Mouse (Mus musculus): ENCODE data around the gene Gtf2a1.
"Not testable (repeated sequence)": the region's sequence is repeated elsewhere in the genome, so short reads cannot be mapped to it uniquely, and the experiment has no call there.

Gtf2a1 gene

DNA sequence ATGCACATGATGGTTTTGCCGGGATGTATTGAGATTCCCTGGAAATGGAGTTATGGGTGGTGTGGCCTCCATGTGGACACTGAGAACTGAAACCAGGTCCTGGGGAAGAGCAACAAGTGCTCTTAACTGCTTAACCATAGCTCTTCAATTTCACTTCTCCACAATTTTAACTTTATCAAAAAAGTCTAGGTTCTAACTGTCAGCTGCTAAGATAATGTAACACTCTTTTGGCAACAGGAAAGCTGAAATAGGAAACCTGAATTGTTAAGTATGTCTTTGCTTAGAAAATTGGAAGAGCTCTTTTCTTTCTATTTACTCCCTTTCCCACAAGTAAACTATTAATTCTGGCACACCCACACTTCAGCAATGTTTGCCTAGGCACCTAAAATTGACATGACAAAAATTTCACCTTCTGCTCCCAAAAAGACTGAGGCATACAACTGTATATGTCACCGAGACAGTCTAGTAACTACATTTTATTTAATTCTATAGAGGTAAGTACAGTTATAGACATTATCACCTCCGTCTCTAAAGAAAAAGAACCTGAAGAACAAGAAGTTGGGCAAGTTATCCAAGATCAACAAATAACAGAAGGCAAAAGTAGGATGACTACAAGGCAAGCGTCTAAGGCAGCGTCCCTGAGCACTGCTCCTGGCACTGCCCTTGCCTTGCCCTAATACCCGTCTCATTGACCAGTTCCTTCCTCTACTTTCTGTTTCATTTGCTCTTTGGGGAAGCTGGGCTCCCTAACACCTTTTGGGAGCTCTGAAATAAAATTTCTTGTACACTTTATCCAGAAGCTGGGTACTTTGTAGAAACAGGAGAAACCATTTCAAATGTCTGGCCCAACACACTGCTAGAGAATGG lies 8.8 kb downstream of the Gtf2a1 start:
- DNase-seq (ENCODE audit: low read depth, low spot score) = no peak

DNA sequence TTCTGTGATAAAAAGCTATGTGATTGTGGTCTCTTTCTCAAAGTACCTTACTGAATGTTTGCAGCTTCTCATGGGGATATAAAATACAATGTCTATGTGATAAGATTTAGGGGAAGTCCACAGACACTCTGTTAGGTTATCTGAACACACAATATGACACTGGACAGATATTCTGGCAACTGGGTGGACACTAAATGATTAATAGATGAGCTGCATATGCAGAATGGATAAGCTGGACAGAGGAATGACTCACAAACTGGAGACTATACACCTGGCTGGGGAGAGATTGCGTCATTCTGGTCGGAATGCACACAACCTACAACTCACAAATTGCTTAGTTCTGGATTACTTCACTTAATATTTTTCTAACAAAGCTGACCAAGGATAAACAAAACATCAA lies 10.6 kb downstream of the Gtf2a1 start:
- no peak for DNase-seq (ENCODE audit: low read depth, low spot score)

DNA sequence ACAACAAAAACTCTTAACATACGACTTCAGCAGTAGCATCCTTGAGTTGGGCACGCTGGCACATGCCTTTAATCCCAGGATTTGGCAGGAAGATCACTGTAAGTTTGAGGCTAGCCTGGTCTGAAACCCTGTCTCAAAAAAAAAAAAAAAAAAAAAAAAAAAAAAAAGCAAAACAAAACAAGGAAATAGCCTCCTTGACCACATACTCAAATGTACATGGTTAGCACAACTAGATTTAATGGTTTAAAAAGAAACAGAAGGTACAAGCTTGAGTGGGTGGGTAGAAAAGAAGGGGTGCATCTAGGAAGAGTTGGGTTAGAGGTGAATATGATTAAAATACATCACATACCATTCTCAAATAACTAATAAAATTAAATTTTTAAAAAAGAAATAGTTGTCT lies 18.6 kb downstream of the Gtf2a1 start:
- no peak for DNase-seq (ENCODE audit: low read depth, low spot score)

DNA sequence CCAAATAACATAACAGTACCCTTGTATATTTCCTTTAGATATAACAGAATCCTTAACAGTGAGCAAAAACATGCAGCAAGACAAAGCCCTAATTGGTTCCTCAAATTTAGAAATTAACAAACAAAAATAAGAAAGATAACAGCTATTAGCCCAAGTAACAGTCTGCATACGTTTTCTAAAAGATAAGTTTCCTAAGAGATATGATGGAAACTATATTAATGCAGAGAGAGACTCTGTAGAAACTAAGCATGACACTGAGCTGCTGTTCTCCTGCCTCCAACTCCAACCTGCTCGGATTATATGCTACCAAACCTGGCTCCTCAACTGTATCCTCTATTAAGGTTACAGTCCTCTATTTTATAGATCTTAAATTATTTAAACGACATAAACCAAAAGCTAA lies 21.0 kb downstream of the Gtf2a1 start:
- DNase-seq (ENCODE audit: low read depth, low spot score) = no peak

DNA sequence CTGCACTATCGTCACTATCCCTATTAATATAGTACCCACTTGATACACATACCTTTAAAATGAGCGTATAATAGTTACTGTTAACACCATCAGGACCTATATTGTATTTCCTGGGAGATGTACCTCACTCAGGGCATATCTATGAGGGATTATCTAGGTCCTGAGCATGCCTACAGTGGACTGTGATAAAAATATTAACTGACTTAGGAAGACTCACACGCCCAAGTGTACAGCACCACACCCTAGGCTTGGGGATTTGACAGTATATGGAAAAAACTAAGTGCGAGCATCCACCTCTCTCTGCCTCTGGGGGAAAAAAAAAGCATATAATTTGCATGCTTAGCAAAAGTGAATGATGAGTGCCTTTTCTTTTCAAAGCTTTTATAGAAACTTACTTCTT lies 23.1 kb downstream of the Gtf2a1 start:
- DNase-seq (ENCODE audit: low read depth, low spot score) = no peak

DNA sequence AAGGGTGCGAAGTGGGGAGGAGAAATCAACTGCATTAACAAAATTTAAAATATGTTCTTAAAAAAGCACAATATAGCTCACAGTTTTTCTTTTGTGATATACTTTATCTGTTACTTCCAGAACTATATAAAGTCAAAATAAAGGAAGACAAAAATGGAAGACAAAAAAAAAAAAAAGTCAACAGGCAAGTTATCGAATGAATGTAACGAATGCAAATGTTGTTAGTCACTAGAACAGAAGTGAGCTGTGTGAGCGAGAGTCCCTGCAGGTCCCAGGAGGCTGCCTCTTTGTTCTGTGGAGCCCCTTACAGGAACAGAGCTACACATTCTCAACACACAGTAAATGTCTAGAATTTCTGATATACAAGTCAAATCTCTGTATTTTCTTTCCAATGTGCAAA lies 32.1 kb downstream of the Gtf2a1 start:
- not testable (repeated sequence) for DNase-seq (ENCODE audit: low read depth, low spot score)

DNA sequence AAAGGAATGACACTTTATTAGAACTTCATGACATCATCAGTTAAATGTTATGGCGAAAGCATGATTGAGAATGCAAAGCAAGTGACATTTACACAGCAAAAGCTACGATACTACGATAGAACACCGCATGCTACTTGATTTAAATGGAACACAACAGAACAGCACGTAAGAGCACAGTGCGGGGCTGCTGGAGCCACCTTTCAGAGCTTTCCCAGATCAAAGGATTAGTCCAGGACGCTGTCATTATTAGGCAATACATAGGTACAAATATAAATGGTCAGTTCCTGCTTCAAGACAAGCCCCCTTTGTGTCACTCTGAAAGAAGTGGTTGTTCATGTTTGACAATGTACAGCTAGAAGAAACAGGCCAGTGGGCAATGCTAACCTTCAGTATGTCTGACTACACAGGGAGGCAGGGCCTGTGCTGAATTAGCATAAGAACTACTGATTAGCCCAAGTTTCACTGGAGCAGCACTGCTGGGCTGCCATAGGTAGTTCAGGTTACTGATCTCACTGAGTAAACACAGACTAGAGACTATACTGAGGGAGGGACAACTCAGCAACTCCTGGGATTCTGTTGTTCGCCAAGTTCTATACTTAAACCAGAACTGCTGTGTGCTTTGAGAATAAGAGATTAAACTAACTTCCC lies 32.8 kb downstream of the Gtf2a1 start:
- DNase-seq (ENCODE audit: low read depth, low spot score) = not testable (repeated sequence)

DNA sequence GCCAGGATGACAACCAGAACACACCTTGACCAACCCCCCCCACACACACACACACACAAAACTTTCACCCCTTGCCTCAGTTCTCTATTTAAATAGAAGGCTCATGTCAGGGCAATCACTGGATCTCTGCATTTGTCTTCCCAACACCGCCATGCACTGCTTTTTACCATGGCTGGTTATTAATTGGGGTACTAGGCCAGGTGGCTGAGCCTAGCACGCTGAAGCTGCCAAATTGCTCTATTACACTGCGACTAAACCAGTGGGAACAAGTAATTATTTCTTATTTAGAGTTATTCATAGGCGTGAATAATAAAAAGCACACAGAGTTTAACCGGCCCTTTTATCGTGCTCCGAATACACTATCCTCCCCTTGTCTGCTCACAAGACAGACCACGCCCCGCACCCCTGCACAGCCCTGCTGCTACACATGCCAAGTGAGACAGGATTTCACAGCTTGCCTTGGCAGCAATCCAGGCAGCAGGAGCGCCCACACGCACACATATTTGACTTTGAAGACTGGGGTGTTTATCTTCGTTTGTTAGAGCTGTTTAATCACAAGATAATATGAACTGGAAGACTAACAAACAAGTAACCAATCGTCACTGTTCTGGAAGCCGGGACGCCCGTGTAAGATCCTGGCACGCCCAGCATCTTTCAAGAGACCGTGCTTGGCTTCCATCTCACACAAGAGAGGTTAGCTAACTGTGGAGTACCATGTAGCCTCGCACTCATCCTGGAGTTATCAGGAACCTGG lies 38.3 kb downstream of the Gtf2a1 start:
- no peak for DNase-seq (ENCODE audit: low read depth, low spot score)

DNA sequence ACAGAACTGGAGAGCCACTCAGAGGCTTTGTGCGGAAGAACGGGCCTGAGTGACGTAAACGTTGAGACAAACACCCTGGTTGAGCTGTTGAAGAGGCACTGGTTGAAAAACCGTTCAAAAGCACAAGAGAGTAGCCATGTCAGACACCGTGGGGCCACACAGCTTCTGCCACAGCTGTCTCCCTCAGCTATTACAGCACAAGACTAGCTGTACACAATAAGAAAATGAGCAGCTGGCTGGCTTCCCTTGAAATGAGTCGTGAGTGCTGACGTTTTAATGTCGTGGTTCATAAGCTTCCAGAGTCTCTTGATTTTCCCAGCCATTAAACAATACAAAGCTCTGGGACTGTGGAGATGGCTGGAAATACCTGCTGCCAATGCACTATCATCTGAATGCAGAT lies 40.8 kb downstream of the Gtf2a1 start:
- DNase-seq (ENCODE audit: low read depth, low spot score) = peak; percentile 77

DNA sequence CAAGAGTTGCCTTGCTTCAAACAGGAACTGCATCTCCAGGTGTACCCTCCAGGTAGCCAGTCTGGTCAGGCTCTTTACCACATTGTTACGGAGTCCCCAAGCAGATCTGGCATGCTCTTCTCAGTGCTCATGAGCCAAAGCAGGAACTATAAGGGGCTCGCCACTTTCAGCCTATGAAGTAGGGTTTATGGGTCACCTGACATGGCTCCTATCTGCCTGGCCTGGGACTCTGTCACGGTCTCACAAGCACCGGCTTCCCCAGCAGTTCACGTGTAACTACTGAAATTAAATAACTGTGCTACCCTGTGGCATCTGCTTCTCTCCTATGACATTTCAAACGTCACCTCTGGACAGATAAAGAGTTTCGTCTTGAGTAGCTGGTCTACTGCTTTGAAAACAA lies 50.1 kb downstream of the Gtf2a1 start:
- DNase-seq (ENCODE audit: low read depth, low spot score) = no peak

DNA sequence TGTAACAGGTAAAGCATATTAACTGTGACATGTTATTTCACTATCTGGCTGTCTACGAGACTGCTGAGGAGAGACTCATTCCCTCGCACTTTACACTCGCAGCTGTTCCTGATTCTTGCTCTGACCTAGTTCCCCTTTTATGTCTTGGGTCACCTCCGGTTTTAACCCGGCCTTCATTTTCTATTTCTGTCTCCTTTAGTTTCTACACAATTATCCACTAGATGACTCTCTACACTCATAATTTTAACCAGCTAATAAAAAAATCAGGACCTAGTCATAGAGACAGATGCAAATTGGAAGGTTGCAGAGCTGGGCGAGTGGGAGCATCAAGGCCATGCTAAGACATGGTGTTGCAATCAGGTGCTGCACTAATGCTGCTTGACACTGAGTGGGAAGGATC lies 55.8 kb downstream of the Gtf2a1 start:
- no peak for DNase-seq (ENCODE audit: low read depth, low spot score)

DNA sequence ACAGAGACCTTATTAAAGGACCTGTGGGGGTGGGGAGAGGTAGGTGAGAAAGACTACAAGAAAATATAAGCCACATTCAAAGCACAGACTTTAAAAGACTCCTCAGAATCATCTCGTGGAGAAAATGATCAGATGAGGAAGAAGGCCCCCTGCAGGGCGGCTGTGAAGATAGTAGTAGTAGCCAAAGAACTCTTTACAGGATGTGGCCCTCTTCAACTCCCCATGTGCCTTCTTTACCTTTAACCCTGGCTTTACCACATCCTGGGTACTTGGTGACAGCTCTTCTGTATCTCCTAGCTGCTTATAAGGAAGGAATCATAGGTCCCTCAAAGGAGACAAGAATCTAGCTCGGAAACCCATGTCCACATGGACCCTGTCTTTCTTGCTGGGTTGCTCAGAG lies 66.7 kb downstream of the Gtf2a1 start:
- DNase-seq (ENCODE audit: low read depth, low spot score) = no peak

DNA sequence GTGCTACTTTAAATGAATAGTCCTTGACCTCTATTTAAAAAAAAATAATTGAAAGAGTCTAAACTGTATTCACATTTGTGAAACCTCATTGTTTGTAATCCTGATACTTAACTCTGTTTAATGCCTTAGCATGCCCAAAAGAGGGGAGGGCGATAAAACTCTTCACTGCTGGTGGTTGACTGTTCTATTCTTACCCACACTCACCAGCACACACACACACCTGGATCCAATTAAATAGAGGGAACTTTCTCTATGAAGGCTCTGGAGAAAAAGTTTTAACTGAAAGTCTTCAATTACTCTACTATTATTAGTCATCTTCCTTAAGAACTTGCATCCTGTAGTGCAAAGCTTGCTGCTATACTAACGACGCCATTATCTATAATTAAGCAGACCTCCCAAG lies 72.5 kb downstream of the Gtf2a1 start:
- DNase-seq (ENCODE audit: low read depth, low spot score) = peak; percentile 11

DNA sequence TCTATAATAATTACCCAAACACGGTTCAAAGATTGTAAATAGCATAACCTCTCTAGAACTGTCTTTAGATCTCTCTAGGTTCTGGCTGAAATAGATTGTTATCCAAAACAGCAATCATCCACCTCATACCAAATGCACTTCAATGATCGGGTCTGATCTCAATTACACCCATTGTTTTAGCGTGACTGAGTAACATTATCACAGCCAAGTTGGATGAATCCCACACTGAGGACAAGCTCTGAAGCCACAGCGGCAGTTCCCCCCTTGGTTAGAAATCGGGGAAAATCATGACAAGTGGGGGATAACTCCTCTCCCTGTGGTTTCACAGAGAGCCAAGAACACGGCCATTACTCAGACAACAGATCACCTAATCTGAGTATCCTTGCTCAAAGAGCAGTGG lies 76.3 kb downstream of the Gtf2a1 start:
- DNase-seq (ENCODE audit: low read depth, low spot score) = no peak

DNA sequence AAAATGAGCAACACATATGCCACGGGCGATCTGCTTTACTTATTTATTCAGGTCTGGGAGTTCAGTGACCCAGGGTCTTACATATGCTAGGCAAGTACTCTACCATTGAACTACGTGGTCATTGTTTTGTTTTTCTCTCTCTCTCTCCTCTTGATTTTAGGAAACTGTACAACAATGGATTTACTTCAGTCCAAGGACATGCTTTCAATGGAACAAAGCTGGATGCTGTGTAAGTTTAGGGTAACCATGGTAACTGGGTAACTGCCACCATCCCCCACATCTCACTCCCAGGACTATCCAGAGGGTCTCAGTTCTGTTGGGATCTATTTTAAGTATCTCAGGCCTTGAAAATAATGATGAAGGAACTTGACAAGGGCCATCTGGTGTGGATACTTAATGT lies 78.5 kb downstream of the Gtf2a1 start:
- no peak for DNase-seq (ENCODE audit: low read depth, low spot score)

Measured in 3T3-L1 (cell line).